Mouse (Mus musculus) stomach, adult 2 months (tissue): ENCODE results near the gene Gabra2. TPM values are rescaled to one million over a fixed set of nuclear protein-coding genes. Genes with fewer than 3 reads are reported as not detected.

Experiments used
- polyA plus RNA-seq: library from polyadenylated mRNA; depleted of rRNA; stranded (reverse); fragments of >200 nt; gene quantifications from 2 replicates; pipeline ENCODE4 v1.2.3, GENCODE M21; 2012; rRNA removed

Gene Gabra2
- polyA plus RNA-seq, result not detected in 2 replicates

DNA sequence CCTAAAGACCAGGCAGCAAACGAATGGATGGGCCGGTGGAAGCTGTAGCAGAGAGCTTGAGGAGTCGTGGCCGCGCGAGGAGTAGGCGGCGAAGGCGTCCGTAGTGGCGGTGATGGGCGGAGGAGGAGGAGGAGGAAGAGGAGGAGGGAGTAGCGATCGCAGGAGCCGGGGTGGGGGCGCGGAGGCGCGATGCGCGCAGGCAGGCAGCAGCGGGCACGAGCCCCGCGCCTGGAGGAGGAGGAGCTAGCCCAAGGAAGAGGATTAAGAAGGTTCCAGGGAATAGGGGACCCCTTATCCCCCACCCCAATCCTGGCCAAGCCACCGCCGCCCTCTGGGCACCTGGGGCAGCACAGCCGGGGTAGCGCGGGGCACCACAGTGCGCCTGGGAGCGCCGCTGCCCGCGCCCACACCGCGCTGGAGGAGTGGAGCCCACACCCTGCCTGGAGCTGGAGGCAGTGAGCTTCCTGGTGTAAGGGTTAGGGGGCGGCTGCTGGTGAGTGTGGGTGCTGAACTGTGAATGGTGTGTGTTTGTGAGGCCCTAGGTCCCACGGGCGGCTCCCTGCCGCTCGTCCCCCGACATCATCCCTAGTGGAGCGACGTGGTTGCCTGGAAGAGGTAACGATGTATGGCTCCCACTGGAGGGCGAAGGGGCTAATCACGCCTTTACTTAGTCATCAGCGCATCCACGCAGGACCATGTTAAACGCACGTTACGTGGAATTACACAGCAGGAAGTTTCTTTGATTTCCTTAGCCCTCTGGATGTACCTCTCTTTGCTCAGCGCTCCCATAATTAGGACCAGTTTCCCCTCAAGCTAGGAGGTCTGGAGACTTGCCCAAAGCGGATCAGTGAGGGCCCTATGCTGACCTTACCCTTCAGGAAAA, at the start of gene Gabra2:
TSS of gene Gabra2 (minus strand) at position 125 of the 883 bp plus-strand sequence.

